Mouse (Mus musculus) granulocyte monocyte progenitor cell, adult 5-6 weeks (primary cell): Measurements from ENCODE around the gene Mthfr. TPM values are rescaled to one million over a fixed set of nuclear protein-coding genes. Genes with fewer than 3 reads are reported as not detected.
"Not testable (repeated sequence)": the region's sequence is repeated elsewhere in the genome, so short reads cannot be mapped to it uniquely, and the experiment has no call there.

ENCODE experiments used
- ATAC-seq: replicated peaks from 2 replicates; pipeline ENCODE4 v1.8.0; 2016; ENCODE audit warnings: mild to moderate bottlenecking, moderate TSS enrichment, inconsistent platforms; ENCODE audit not compliant: poor library complexity, severe bottlenecking
- total RNA-seq, 2 experiments: library from RNA; stranded (forward) in 1 of 2; stranded (reverse) in 1 of 2; fragments of 200-712, 200-1000 nt in 1 of 2; fragments of >200 nt in 1 of 2; fragmentation: Nextera tagmentation in 1 of 2; gene quantifications; 2 replicates each; pipeline ENCODE4 v1.2.3; 2014 to 2017

Mthfr gene
- total RNA-seq, 2 experiments from 2014 or later, result 2.7 to 5.4 TPM

DNA sequence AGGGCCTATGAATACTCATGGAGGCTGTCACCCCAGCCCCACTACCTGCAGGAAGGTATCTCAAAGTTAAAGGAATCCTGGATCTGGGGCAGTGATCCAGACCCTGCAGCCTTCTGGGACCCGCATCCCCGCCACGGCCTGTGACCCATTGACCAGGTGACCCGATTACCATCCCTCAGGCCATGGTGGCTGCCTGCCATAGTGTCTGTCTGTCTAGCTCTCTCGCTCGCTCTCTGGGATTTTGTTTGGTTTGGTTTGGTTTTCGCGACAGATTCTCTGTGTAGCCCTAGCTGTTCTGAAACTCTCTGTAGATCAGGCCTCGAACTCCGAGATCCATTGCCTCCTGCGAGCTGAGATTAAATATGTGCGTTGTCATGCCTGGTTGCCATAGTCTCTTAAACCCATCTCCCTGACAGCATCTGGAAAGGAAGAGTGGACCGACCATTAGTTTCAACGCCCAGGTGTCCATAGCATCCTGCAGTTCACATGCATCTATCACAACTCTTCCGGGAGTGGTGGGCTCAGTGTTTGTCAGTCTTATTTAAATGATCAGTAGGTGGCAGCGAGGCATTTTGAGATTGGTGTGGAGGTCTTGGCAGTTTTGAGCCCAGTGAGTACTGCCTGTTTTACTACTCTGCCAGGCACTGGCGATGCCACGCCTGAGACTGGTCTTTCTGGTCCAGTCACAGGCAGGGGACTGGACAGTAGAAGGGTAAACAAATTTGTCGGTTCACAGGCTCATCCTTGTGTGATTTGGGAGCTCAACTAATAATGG is 564 bp downstream of the Mthfr start:
- ATAC-seq, result no peak

DNA sequence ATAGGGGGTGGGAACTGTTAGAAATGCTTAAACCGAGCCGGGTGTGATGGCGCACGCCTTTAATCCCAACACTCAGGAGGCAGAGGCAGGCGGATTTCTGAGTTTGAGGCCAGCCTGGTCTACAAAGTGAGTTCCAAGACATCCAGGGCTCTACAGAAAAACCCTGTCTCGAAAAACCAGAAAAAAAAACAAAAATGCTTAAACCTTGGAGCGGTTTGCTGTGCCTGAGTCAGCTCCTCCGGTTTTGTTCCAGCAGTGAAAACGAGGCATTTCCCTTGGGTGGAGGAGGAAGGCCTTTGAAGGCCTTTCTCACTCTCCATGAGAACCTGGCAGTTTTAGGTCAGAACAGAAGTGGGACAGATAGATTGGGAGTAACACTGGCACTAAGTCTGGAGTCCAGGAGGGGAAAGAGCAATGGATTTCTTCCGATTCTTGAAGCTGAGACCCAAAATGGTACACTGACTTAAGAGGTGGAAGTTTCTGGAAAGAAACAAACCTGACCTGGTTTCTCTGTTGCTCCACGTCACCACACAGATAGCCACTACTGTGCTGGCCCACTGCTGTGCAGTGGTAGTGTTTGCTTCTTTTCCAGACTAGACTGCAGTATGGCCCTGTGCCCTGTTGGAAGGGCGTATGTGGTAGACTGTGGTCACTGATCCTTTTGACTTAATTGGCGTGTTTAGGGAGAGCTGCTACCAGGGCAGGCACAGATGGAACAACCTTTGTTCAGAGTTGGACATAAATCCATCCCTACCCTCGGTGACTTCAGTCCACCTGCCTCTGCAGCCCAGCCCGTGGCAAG is 1.4 kb downstream of the Mthfr start:
- no peak for ATAC-seq

DNA sequence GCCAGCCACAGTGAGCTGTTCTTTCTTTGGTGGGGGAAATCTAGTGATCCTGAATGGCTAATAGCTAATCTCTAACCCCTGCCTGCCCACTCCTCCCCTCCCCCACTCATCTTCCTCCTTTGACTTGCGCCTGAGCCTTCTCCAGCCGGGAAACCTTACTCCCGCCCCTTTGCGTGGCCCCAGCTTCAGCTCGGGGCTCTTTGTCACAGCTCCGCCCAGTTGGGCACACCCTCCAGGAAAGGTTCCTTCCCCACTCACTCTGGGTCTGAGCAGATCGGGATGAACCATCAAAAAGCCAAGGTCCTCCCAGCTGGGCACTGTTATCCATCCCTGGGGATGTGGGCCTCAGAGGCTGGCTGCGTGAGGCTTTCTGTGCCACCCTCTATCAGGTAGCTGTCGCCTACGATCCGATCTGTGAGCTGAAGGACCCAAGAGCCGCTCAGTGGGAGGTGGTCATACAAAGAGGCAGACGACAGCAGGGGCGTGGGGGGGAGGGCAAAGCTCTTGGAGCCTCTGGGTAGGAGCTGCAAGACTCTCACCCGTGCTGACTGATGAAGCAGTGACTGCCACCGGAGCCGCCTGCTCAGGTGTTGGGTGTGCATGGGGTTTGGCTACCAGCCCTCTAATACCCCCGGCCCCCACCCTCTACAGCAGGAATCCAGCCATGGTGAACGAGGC is 2.2 kb downstream of the Mthfr start:
- peak; percentile 28 for ATAC-seq

DNA sequence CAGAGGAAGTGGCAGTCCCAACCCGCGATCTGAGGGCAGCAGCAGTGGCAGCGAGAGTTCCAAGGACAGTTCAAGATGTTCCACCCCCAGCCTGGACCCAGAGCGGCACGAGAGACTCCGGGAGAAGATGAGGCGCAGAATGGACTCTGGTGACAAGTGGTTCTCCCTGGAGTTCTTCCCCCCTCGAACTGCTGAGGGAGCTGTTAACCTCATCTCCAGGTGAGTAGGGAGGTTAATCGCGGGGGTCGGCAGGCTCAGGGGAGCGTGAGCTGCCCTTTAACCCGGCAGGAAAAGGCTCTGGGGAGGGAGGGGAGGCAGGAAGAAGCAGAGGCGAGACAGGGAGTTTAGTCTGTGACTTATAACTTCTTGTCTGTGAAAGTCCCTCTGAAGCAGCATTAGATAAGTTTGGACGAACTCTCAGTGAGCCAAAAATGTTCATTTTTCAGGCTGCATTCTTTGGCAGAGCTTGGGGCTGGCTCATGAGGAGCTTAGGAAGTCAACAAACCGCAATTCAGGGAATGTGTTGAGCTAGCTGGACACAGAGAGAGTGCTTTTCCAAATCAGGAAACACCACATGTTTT is 2.8 kb downstream of the Mthfr start:
- no peak for ATAC-seq

DNA sequence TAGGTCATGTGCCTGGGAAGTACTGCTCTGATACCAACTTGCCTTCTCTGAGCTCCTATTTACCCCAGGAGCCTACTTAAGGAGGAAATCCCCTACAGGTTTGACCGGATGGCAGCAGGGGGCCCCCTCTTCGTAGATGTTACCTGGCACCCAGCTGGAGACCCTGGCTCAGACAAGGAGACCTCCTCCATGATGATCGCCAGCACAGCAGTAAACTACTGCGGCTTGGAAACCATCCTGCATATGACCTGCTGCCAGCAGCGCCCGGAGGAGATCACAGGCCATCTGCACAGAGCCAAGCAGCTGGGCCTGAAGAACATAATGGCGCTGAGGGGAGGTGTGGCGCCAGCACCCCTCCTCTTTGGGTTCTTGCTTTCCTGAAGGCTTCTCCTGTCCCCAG is 4.5 kb downstream of the Mthfr start:
- ATAC-seq, result not testable (repeated sequence)

DNA sequence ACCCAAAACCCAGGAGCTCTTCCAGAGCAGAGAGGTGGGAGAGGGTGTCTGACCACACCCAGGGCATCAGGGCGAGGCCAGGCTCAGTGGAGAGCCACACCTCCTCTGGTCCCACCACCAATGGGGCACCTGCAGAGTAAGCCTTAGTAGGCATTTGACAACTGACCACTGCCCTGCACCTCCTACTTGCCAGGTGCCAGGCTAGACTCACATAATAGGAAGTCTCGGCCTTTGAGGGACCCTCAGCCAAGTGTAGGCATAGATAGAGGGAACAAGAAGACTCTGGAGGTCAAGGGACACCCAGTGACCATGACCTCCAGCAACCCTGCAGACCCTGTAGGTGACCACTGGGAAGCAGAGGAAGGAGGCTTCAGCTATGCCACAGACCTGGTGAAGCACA is 5.2 kb downstream of the Mthfr start:
- no peak for ATAC-seq

DNA sequence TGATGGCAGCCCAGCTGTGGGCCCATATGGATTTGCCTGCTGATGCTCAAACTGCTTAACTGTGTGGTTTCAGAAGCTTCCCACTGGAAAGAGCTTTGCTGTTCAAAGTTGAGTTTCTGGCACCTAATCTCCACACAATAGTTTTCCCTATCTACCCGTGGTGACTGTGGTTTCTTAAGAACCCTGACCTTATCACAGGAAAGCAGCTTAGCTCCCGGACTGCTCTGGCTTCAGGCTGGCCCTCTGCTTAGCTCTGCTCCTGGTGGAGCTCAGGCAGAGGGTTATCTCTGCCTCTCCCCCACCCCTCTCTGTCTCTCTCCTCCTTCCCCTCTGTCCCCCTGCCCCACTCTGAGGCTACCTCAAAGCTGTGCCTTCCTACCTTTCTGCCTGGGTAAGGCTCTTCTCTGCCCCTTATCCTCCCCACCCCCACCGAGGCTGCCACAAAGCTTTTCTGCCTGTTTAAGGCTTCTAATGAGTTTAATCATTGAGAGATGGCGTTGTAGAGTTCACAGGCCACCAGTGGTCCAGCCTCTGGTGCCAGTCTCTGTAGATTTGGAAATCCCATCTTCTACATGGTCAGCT is 7.7 kb downstream of the Mthfr start:
- no peak for ATAC-seq

DNA sequence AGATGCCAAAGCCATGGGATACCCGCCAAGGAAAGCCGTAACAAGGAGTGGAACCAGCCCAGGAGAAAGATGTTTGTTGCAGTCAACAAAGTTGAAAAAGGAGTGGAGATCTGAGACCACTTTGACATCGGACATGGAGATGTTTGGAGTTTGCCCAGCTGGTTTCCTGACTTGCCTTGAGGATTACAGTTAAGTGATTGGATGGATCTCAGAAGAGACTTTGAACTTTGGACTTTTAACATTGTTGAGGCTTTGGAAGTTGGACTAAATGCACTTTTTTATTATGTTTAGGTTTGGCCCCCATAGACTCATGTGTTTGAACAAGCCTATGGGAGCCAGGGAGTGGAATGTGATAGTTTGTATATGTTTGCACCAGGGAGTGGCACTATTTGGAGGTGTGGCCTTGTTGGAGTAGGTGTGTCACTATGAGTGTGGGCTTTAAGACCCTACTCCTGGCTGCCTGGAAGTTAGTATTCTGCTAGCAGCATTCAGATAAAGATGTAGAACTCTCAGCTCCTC is 11.6 kb downstream of the Mthfr start:
- ATAC-seq, result not testable (repeated sequence)

DNA sequence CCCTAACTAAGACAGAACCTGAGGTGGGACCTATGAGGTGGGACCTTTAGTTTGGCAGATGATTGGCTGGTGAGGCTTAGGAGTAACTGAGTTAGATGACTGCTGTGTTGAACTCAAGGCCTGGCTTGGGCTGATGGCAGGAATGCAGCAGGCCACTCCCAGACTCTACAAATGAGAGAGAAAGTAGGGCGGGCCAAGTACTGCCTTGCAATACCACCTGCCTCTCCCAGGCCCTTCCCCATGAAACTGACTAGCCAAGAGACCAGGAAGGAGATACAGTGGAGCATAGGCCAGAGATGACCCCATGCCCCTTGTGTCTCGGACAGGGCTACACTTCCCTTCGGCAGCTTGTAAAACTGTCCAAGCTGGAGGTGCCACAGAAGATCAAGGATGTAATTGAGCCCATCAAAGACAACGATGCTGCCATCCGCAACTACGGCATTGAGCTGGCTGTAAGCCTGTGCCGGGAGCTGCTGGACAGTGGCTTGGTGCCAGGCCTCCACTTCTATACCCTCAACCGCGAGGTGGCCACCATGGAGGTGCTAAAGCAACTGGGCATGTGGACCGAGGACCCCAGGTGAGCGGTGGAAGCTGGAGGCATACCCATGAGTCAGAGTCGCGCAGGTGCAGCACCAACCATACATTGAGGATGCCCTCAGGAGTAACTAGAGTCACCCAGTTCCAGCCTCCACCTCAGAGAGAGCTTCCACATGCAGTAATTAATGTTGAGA is 12.3 kb downstream of the Mthfr start:
- ATAC-seq, result no peak

DNA sequence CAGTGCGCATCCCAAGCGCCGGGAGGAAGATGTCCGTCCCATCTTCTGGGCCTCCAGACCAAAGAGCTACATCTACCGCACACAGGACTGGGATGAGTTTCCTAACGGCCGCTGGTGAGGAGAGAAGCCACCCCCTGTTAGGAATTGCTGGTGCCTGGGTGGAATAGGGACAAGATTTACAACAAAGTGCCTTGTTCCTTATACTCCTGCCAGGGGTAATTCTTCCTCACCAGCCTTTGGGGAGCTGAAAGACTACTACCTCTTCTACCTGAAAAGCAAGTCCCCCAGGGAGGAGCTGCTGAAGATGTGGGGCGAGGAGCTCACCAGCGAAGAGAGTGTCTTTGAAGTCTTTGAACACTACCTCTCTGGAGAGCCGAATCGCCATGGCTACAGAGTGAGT is 13.0 kb downstream of the Mthfr start:
- ATAC-seq, result no peak

DNA sequence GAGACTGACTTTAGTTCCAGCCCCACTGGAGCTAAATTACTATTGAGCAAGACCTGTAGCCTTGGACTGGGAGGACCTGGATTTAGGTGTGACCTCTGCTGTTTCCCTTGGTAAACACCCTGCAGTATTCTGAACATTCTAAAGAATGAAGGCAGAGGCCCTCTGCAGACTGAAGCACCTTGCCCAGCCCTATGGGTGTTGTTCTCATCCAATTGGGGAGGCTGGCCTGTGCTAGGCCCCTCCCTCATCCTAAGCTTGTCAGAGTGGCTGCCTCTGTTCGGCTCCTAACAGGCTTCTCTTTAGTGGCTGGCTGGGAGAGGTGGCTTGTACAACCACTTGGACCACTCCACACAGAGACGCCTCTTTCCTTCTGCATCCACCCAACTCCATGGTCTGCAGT is 14.1 kb downstream of the Mthfr start:
- no peak for ATAC-seq

DNA sequence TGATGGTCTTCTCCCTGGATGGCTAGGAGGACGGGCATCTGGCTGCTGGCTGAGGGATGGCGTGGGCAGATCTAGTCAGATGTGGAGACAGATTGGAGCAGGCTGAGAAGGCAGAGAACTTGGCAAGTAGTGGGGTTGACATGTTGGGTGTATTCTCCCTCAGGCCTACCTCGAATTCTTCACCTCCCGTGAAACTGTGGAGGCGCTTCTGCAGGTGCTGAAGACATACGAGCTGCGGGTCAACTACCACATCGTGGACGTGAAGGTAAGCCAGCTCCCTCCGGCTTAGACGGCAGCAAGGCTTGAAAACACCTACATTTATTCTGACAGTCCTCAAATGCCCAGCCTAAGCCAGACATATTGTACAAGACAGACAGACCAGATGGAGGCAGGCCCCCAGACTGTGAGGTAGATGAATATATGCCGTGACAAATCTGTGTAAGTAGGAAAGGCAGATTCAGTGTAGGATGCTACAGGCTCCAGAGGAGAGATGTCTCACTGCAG is 14.6 kb downstream of the Mthfr start:
- no peak for ATAC-seq

DNA sequence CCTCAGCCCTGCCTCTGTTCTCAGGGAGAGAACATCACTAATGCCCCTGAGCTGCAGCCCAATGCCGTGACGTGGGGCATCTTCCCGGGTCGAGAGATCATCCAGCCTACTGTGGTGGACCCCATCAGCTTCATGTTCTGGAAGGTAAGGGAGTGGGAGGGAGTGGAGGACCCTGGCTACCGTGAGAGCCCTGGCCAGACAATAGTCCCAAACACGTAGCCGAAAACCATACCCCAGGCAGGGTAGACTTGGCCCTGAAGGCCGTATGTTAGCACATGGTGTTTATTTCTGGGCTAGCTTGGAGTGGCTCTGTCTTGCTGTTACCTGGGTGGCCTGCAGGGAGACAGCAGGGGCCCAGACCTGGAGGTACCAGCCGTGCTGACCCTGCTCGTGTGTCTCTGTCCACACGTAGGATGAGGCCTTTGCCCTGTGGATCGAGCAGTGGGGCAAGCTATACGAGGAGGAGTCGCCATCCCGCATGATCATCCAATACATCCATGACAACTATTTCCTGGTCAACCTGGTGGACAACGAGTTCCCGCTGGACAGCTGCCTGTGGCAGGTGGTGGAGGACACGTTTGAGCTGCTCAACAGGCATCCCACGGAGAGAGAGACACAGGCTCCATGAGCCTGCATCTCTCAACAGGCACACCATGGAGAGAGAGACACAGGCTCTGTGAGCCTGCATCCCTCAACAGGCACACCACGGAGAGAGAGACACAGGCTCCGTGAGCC is 16.3 kb downstream of the Mthfr start:
- no peak for ATAC-seq

DNA sequence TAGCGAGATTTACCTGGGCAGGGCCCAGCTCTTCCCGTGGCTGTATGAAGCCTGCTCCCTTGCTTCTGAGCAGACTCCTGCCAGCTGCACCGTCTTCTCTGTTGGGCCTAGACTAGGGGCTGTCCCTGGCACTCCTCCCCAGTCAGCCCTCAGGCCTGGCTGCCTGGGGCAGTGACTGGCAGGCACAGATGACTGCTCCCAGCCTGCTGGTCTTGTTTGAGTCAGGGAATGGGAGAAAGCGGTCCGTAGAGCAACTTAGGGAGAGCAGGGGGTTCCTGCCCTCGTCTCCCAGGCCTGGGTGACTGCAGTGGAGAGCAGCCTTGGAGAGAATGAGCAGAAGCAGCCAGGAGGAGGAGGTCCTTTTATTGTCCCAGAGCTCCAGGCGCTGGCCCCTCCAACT is 17.4 kb downstream of the Mthfr start:
- ATAC-seq, result no peak

DNA sequence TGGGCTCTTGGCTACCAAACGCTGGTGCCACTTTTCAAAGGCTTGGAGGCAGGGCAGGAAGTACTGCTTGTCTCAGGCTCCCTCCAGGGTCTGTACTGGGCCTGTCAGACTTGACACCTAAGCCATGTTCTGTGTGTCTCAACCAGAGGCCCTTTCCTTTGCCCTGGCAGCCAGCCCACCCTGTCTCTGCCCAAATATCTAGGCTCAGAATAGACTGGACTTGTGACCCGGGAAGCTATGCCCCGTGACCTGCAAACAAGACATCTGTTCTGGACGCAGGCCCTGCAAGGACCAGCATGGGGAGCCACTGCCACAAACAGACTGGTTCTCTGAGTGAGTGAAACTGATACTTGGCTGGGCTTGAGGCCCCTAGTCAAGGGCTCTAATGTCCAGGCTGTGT is 17.9 kb downstream of the Mthfr start:
- ATAC-seq, result no peak

DNA sequence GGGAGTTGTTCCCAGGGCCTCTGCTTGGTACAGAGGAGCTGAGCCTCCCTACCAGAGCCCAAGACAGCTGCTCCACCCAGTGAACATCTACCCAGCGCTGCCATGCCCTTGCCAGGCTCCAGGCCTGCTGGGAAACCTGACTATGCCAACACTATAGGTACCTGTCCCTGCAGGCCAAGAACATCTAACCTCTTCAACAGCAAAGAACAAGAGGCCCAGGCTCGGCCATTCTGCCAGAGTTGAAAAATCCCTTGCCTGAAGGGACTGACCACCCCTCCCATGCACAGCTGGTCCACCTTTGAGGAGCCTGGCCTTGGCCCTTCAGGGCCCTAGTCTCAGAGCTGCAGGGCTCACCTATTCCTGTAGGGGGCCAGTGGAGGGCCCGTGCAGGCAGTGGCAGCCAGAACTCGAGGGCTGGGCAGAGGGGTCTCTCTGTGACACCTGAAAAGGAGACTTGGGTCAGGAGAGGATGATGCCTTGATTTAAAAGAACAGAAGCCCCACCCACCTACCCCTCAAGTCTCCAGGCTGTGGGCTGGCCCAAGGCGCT is 18.9 kb downstream of the Mthfr start:
- ATAC-seq, result peak; percentile 45; the same call in 1 of the 2 replicates

DNA sequence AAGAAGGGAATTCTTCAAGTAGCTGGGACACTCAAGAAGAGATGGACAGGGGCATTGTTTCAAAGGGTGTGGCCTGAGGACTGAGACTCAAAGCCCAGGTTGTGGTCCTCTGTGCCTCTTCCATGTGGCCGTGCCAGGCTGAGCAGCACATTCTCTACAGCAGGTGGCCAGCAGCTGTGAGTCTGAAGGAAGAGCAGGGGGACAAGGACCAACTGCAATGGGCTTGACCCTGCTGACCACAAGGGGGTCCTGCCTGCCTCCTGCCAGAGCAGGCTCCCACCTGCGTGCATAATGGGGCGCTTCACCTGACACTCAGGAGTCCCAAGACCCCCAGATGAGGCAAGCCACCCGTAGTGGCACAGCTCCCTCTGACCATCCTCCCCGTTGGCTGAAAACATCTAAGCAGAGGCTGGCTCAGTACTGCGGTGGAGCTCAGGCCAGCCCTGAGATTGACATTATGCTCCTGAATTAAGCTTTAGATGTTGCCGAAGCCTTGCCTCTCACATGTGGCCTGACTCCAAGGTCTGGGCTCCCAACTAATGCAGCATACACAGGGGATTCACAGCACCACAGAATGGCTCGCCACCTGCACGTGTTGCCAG is 19.4 kb downstream of the Mthfr start:
- no peak for ATAC-seq

DNA sequence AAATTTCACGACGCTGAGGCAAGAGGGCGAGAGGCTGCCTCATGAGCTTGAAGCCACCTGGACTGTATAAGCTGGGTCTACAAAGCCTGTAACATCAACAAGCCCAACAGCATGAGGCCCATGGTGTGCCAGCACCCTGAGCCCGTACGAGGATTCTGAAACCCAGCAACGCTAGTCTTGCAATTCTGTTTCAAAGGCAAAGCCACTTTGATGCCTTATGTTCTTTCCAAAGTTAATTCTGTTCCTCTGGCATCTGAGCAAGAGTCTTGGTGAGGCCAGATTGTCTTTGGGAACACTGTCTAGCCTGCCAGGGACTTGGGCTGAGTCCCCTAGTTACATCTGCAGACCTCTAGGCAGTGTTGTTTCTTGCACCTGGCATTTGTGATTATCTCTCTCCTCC is 20.1 kb downstream of the Mthfr start:
- no peak for ATAC-seq
